Mouse (Mus musculus) T-cell, adult 66 days (primary cell): ENCODE data around the gene Gm20388. TPM values are rescaled to one million over a fixed set of nuclear protein-coding genes. Genes with fewer than 3 reads are reported as not detected.

Experiments
- total RNA-seq, 2 experiments: library from RNA; stranded (reverse); gene quantifications; 3 replicates in 1 of 2; 4 replicates in 1 of 2; pipeline ENCODE4 v1.2.4; 2023

The Gm20388 gene
- 10 to 100 TPM; 17.6 to 25.1 TPM for total RNA-seq

DNA sequence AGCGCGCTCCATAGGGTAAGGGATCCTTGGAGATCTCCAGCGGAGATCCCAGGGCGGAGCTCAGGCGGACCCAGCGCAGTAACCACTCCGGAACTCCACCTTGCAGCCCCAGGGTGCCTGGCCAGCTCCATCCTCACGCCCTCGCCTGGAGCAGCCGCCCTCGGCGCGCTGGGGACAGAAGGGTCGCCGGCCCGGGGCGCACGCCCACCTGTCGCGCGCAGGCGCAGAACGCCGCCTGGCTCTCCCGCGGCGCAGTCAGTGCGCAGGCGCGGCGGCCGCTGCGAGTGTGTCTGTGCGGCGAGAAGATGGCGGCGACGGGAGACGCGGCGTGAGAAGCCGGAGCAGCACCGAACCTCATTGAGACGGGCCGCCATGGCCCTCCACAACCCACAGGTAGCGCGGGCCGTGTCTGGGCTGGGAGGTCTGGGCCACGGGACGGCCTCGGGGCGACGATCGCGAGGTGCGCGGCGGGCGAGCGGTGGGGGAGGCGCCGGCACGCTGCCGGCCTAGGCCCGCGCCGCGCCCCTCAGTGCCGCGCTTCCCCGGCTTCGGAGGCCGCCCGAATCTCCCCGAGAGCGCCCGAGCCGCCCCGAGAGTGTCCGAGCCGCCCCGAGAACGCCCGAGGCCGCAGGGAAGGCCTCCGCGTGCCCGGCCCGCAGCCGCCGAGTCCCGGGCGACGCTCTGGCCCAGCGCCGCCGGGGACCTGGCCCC lies at the start of gene Gm20388:
Gene Gm20388 (plus strand): TSS at position 295 of the 711 bp plus-strand sequence.

DNA sequence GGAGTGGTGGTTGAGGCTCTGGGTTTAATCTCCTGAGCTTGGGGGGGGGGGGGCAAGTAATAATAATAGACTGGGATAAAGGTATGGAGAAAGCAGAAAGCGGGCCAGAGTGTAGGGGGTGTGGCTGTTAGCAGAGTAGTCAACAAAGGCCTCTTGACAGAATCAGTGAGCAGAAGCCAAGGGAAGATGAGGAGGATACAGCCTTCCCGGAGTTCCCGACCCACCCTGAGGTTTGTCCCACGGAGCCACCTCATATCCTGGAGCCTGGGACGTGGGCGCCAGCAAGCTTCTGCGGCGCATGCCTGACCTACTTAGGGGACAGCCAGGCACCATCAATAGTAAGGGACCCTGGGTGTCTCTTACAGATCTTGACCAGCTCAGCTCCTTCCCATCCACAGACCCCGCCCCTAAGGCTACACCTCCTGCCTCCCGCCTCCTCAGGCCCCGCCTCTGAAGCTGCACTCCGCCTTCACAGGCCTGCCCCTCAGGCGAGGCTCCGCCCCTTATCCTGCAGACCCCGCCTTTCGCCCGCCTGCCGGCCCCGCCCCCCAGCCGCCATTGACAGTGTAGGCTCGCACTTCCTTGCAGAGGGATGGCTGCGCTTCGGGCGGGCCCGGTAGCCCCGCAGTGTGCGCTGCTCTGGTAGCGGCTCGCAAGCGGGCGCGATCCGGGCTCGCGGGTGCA lies 48.8 kb upstream of the Gm20388 start, which contains the start of gene Klhl36:
Gene Klhl36 (plus strand): TSS at position 561 of the 684 bp plus-strand sequence.

DNA sequence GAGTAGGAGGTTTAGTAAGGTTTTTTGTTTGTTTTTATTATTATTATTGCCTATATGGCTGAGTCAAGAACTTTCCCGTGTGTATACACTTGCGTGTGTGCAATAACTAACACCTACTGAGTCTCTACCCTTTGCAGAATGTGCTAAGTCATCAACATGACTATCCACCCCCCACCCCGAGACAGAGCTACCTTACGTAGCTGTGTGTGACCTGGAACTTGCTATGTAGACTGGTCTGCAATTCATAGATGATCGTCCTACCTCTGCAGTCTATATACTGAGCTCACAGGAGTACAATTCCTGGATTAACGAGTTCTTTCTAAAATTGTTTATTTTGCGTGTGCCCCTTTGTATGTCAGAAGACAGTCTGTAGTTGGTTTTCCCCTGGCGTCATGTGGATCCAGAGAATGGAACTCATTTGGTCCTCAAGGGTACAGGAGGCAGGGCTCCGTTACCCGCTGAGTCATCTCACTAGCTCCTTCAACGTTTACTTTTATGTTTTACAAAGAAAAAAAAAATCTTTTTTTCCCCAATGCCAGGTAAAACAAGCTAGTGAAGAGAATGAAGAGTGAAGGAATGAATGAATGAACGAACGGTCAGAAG lies 596 bp upstream of the Gm20388 start, which contains the start of gene Usp10:
Gene Usp10 (plus strand): TSS at position 417 of the 603 bp plus-strand sequence.

DNA sequence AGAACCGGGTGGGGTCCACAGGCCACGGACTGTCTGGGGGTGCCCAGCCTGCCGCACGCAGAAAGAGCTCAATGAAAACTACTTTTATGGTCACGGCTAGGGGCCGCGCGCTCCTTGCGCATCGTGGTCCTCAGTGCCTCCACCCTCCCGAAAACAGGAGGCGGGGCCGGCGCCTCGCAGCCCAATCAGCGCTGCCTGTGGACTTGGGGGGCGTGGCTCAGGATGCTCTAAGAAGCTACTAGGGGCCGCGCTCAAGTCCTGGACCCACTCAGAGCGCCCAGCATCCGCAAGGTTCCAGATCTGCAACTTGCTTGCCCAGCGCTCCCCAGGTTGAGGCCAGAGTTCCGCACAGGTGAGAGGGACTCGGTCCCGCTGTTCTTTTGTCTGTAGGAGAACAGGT lies 81.6 kb downstream of the Gm20388 start, which contains the start of gene Crispld2:
Gene Crispld2 (plus strand): TSS at position 190 of the 400 bp plus-strand sequence.

DNA sequence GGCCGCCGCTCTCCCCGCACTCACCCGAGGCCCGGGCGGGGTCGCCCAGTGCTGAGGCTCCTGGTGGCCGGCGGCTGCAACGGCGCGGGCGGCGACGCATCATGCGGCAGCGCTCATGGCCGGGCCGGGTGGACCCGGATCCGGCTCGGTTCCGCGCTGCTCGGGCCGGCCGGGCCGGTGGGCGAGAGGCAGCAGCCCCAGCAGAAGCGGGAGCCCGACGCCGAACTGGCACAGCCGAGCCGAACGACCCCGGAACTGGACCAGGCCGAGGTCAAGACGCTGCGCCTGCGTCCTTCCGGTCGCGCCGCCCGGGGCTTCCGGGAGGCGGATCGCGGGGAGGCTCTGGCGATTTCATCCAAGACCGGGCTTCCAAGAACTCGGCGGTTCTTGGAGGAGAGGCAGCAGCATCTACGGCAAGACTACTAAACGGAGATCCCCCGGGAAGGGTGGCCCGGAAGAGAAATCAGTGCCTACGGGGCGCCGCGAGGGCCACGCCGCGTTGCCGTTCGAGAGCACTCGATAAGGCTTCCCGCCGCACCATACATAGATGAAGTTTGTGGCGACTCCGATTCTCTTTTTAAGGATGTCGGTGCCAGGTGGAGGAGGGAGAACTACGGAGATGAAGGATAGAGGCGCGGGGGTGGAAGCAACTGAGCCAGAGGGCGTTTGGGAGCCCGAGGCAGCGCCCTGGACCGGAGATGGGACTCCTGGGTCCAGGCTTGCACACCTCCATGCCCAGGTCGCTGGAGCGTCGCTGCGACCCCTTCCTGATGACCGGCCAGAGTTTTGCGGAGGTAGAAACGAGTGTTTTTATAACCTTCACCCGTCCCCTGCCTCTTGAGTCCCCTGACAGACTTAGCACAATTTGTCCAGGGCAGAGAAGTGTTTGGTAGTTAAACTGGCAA lies 190.7 kb downstream of the Gm20388 start, which contains the start of gene Zdhhc7:
Gene Zdhhc7 (minus strand): TSS at position 415 of the 905 bp plus-strand sequence.

DNA sequence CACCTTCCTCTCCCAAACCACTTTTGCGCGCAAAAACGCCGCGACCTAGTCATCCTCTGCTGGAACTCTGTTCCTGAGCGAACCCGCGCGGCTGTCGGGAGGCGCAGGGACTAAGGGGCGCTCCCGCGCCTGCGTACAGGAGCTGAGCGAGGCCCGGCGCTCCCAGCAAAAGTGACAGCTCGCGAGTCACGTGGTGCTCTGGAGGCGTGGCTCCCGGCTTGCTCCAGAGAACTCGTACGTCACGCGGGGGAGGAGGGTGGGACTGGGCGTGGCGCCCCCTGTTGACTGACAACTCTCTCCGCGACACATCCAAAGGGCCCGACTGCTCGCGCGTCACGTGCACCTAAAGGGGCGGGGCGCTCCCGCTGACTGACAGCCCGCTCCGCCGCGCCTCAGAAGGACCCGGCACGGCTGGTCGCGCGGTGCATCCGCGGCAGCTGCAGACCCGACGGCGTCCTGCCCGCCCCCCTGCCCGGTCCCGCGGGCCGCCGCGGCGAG lies 203.2 kb downstream of the Gm20388 start, which contains the start of gene 6430548M08Rik:
Gene 6430548M08Rik (plus strand): TSS at position 395 of the 498 bp plus-strand sequence.

DNA sequence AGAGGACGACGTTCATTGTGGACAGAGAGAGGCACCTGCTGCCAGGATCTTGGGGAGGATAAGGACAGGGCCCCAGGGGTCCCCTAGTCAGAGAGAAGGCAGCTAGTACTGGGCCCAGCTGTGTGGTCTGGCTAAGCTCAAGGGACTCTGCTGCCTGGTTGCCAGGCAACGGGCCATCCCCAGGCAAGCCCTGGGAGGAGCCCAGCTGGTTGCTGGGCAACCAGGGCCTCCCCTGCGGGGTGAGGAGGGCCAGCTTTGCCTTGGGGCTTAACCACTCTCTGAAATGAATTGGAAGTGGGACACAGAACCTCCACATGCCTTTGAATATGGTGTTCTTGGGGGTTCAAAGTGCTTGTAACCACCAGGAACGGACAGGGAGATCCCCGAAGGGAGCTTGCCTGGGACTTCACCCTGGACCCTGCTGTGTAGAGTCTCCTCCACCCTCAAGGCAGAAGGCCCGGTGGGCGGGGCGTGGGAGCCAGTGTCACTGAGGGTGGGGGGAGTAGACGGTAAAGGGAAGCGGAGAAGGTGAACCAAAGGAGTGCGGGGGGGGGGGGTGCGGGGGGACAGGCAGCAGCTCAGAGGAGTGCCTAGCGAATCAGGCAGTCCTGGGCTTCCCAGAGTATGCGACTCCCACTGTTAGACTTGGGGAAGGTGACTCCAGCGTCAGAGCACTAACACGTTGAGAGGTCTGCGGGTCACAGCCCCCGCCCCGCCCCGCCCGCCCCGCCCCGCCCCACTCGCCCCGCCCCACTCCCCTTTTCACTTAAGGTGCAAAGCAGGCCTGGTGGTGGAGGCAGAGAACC lies 266.9 kb downstream of the Gm20388 start, which contains the start of gene Fam92b:
Gene Fam92b (minus strand): TSS at position 149 of the 806 bp plus-strand sequence.

DNA sequence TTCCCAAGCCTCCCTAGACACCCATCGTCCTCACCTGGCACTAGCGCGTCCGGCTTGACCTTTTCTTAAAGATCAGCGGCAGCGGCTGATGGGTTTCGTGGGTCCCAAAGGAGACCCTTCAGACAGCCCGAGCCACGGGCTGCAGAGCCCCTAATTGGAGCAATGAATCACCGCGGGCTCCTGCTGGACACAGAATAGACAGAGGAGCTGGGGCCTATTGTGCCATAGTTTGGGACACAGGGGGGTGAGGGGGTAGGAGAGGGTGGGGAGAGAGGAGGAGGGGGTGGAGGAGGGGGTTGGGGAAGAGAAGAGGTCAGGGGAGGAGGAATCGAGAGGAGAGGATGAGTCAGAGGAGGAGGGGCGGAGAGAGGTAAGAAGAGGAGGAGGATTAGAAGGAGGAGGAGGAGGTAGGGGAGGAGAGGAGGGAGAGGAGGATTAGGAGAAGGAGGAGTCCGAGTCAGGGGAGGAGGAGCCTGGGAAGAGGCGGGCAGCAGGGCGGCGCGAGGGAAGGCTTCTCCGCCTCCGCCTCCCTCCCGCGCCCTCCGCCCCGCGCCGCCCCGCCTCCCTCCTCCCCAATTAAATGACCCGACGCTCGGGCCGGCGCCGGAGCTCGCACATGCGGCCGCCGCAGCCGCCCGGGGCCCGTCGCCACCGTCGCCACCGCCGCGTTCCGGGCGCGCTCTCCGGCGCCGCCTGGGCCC lies 317.4 kb downstream of the Gm20388 start, which contains the start of gene Gse1:
Gene Gse1 (plus strand): TSS at position 566 of the 701 bp plus-strand sequence.

DNA sequence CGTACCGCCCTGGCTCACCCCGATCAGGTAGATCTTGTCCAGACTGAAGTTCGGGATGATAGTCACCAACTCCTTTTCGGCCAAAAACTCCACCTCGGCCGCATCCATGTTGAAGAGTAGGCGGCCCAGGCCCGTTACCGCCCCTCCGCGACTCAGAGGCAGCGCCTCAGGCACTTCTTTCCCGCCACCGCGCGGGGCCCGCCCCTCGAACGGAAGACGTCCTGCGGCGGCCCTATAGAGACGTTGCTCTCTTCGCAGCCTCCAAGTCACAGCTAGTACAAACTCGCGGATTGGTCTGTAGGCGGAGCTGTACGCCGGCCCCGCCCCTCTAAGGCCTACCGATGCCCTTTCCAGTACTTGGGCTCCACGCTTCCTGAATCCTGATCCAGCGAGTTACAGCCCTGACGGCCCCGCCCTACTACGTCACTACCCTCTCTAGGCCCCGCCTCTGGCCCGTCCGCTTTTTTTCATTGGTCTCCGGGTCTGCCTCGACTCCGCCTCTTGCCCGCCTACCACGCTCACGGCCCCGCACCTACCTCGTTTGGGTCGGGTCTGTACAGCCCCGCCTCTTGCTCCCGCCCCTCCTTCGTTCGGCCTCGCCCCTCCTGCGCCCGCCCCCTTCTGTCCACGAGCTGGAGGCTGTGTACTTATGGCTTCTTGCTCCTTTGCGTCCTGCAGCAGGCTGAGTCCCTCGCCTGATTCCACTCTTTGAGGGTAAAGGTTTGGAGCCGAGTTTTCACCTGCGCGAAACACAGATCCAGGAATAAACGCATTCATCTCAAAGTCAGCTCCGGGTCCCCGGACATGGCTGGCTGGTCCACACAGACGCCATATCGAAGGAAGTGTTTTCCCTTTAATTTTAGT lies 678.5 kb downstream of the Gm20388 start, which contains the start of gene Gins2:
Gene Gins2 (minus strand): TSS at position 397 of the 864 bp plus-strand sequence.

DNA sequence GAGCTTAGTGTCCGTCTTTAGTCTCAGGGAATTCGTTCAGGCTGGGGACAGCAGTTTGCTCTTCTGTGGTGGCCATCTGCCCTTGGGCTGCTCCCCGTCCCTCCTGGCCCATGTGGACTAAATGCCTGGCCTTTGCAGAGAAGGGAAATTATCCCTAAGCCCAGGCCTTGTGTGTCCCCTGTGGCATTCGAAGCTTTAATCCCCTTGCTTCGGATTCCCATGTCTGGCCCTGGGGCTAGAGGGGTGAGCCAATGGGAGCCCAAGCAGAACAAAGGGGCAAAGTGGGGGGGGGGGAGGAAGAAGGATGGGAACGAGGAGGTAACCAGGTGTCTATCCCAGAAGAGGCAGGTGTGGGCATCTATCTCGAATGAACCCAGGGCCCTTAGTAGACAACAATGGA lies 736.9 kb downstream of the Gm20388 start, which contains the start of gene 1190005I06Rik:
Gene 1190005I06Rik (minus strand): TSS at position 101 of the 400 bp plus-strand sequence.

DNA sequence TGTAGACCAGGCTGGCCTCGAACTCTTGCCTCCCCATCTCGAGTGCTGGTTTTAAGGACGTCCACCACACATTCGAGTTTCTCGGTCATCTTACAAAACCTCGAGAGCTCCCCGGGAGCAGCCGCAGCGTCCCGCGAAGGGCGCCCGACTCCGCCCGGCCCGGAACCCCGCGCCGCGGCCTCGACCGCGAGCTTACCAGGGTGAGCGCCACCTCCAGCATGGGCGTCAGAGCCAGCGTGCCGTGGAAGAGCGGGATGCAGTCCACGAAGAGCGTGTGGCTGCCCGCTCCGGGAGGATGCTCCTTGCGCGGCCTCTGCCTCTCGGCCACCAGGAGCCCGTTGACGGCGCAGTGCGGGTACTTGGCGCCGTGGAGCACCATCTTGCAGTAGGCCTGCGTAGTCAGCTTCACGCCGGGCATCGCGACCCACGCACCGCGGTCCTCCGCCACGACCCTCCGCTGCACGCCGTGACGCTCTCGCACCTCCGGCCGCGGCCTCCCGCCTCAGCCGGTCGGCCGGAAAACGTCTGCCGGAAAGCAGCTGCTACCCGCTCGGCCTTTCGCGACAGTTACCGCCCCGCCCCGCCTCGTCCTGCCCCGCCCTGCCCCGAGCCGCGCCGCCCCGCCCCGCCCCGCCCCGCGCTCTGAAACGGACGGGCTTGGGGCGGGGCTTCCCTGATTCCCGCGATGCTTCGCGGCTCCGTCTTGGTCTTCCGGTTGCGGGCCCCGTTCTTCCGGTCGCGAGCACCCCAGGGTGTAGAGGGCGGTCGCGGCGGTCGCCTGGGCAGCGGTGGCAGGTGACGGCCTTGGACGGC lies 757.1 kb downstream of the Gm20388 start, which contains the start of the genes Gm27021 and Cox4i1:
Gene Gm27021 (minus strand): TSS at position 519 of the 813 bp plus-strand sequence.
Gene Cox4i1 (plus strand): TSS at position 662 of the 813 bp plus-strand sequence.

DNA sequence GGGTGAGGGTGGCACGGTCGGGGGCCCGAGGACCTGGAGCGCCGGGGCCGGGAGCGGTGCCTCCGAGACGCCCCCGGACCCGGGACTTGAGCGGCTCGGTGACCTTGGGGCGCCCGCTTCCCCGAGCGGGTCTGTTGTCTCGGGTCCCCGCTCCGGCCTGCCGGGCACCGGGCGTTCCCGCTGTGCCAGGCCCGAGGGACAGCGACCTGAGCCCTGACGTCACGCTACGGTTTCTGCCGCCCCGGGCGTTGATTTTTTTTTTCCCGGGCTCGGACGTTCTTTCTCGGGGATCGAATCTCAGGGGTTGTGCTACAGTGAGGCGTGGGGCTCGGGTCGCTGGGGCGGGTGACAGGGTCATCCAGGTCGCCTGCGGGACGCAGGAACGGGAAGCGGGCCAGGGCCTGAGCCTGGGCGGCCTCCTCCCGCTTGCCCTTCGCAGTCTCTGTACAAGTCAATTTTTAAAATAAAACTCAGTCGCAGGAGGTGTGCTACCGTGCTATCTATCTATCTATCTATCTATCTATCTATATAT lies 757.8 kb downstream of the Gm20388 start, which contains the start of gene Emc8:
Gene Emc8 (minus strand): TSS at position 200 of the 532 bp plus-strand sequence.

DNA sequence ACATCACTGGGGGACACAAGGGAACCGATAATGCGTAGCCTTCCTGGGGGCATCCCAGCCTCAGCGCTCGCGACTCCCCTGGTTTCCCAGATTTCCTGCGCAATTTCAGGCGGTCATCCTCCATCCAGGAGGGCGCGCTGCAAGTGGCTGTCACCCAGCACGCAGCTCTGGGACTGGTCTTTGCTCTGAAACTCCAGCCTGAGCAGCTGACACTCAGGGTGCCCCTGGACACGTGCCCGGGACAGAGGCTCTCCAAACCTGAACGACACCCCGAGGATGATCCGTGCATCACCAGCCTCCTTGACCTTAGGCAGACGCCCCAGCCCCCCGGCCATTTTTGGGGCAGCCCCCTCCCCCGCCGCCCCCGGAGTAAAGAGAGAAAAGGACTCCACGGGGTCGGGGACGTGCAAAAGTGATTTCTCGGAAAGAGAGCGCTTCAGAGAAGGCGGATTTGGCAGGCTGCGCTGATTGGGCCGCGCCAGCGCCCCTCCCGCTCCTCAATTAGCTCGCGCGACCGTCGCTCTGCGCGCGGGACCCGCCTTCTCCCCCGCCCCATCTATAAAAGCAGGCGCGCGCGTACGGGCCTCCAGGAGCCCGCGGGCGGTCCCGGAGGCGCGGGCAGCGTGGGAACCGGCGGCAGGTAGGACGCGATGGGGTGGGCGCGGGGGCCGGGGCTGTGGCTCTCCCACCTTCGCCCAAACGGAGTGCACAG lies 825.3 kb downstream of the Gm20388 start, which contains the start of gene Irf8:
Gene Irf8 (plus strand): TSS at position 589 of the 712 bp plus-strand sequence.

DNA sequence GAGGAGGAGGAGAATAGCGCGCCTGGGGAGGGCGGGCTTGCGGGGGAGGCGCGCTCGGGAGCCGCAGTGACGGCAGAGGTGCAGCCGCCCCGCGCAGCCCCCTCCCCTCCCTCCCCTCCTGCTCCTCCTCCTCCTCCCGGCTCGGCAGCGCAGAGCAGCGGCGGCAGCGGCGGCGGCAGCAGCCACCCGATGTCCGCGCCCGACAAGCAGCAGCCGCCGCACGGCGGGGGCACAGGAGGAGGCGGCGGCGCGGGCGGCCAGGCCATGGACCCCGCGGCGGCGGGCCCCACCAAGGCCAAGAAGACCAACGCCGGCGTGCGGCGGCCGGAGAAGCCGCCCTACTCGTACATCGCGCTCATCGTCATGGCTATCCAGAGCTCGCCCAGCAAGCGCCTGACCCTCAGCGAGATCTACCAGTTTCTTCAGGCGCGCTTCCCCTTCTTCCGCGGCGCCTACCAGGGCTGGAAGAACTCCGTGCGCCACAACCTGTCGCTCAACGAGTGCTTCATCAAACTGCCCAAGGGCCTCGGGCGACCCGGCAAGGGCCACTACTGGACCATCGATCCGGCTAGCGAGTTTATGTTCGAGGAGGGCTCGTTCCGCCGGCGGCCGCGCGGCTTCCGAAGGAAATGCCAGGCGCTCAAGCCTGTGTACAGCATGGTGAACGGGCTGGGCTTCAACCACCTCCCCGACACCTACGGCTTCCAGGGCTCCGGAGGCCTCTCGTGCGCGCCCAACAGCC lies 1173.7 kb downstream of the Gm20388 start, which contains the start of gene Foxf1:
Gene Foxf1 (plus strand): TSS at position 177 of the 742 bp plus-strand sequence.

DNA sequence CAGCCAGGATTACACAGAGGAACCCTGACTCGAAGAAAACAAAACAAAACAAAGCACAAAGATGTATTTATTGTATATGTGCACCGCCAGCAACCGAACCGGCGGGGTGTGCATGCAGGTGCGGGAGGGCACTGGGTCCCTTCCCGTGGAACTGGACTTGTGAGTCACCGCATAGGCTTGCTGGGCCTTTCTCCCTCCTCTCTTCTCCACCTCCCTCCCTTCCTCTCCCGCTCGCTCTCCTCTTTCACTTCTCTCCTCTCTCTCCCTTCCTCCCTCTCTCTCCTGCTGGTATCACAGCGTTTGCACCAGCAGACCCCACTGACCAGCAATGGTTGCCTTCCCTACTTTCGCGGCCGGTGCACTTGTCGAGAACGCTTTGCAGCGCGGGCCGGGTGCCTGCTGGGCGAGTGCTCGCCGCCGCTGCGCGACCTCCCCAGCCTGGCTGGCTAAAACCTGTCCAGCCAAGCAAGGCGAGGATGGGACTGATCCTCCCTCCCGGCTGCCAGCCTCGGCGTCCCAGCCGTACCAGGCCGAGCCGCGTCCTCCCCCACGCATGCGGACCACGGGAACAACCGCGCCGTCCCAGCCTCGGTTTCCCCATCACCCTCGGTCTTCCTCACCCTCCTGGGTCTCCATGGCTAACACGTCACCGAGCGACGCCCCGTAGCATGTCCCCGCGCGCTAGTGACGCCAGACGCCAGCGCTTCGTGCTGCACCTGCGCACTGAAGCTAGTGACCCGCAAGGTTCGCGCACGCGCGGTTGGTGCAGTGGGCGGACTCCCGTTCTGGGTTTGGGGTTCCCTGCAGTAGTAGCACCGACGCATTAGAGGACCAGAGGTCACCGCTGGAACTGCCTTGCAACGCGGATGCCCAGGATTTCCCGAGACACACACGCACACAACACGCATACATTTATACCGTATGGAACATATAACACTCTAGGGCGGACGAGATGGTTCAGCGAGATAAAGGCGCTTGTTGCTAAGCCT lies 1197.3 kb downstream of the Gm20388 start, which contains the start of gene Mthfsd:
Gene Mthfsd (minus strand): TSS at position 725 of the 989 bp plus-strand sequence.

